Mouse (Mus musculus) myocyte (in vitro differentiated cells): Measurements from ENCODE around the gene Zfr2. TPM values are rescaled to one million over a fixed set of nuclear protein-coding genes. Genes with fewer than 3 reads are reported as not detected.

Experiments
- H3K27me3 ChIP-seq: one replicate; pipeline ENCODE4 v1.6.1; 2011; ENCODE audit not compliant: control insufficient read depth, insufficient read depth, insufficient read length
- H3K36me3 ChIP-seq: one replicate; pipeline ENCODE4 v1.6.1; 2011; ENCODE audit not compliant: control insufficient read depth, insufficient read depth
- H3K4me2 ChIP-seq: one replicate; pipeline ENCODE4 v1.6.1; 2011; ENCODE audit warnings: low read depth, control low read depth
- H3K4me3 ChIP-seq: one replicate; pipeline ENCODE4 v1.5.1; 2011; ENCODE audit warnings: mild to moderate bottlenecking, control low read depth, moderate library complexity
- H3K79me2 ChIP-seq: one replicate; pipeline ENCODE4 v1.6.1; 2011; ENCODE audit not compliant: control insufficient read depth, insufficient read depth
- H3ac ChIP-seq: one replicate; pipeline ENCODE4 v1.6.1; 2011; ENCODE audit not compliant: control insufficient read depth, insufficient read length
- CEBPB ChIP-seq: IDR thresholded peaks from 2 replicates; pipeline ENCODE4 v1.6.1; 2011; ENCODE audit warnings: mild to moderate bottlenecking, moderate library complexity; ENCODE audit not compliant: poor library complexity, insufficient read depth, severe bottlenecking
- E2F4 ChIP-seq: IDR thresholded peaks from one replicate; pipeline ENCODE4 v1.6.1; 2011; ENCODE audit warnings: mild to moderate bottlenecking, control low read depth, moderate library complexity; ENCODE audit not compliant: insufficient read depth
- MAX ChIP-seq: IDR thresholded peaks from one replicate; pipeline ENCODE4 v1.6.1; 2011; ENCODE audit warnings: low read depth, mild to moderate bottlenecking, control low read depth
- MYOD1 ChIP-seq, 3 experiments: IDR thresholded peaks; one replicate each; pipeline ENCODE4 v1.6.1; 2011; ENCODE audit warnings: control low read depth in 2 of 3, low read depth in 2 of 3, mild to moderate bottlenecking in 2 of 3, moderate library complexity in 1 of 3; ENCODE audit not compliant: insufficient read length in 2 of 3, control insufficient read depth in 1 of 3
- MYOG ChIP-seq, 3 experiments: IDR thresholded peaks; one replicate each; pipeline ENCODE4 v1.6.1; 2011; ENCODE audit warnings: control low read depth in 2 of 3, low read depth in 2 of 3, mild to moderate bottlenecking in 2 of 3; ENCODE audit not compliant: insufficient read length in 2 of 3, control insufficient read depth in 1 of 3, insufficient read depth in 1 of 3
- POLR2A ChIP-seq: IDR thresholded peaks from one replicate; pipeline ENCODE4 v1.6.1; 2011; ENCODE audit warnings: low read depth, mild to moderate bottlenecking, control low read depth, moderate library complexity; ENCODE audit not compliant: insufficient read length
- POLR2AphosphoS2 ChIP-seq: IDR thresholded peaks from one replicate; pipeline ENCODE4 v1.6.1; 2011; ENCODE audit warnings: low read depth, control low read depth; ENCODE audit not compliant: insufficient read length
- REST ChIP-seq: IDR thresholded peaks from one replicate; pipeline ENCODE4 v1.6.1; 2011; ENCODE audit warnings: mild to moderate bottlenecking, control low read depth, moderate library complexity; ENCODE audit not compliant: insufficient read depth, insufficient read length
- SRF ChIP-seq: IDR thresholded peaks from one replicate; pipeline ENCODE4 v1.6.1; 2011; ENCODE audit warnings: low read depth; ENCODE audit not compliant: control insufficient read depth, insufficient read length
- TCF12 ChIP-seq: IDR thresholded peaks from one replicate; pipeline ENCODE4 v1.6.1; 2011; ENCODE audit warnings: mild to moderate bottlenecking, control low read depth; ENCODE audit not compliant: poor library complexity, insufficient read depth, severe bottlenecking
- TCF3 ChIP-seq: IDR thresholded peaks from one replicate; pipeline ENCODE4 v1.6.1; 2011; ENCODE audit warnings: low read depth, control low read depth; ENCODE audit not compliant: insufficient read length
- USF1 ChIP-seq: IDR thresholded peaks from one replicate; pipeline ENCODE4 v1.6.1; 2011; ENCODE audit warnings: low read depth, mild to moderate bottlenecking, control low read depth, moderate library complexity
- polyA plus RNA-seq: library from polyadenylated mRNA; unstranded; fragments of >200 nt; fragmentation: generic; extraction: Trizol; gene quantifications from one replicate; pipeline ENCODE4 v1.2.1, GENCODE M21; 2012; ENCODE audit warnings: missing spikeins

The Zfr2 gene
- polyA plus RNA-seq, 1 experiment: 2.3 TPM

- peak; percentile 54 for TF ChIP-seq POLR2AphosphoS2
- no peak for TF ChIP-seq TCF3
- Histone ChIP-seq H3K4me3 (no peak within 1 kb of the TSS), H3K36me3 (no peaks in the 10 kb centered on the region), H3K4me2 (no peak within 1 kb of the TSS), H3K79me2 (no peaks in the 10 kb centered on the region), H3ac (no peak within 1 kb of the TSS), H3K27me3 (peaks cover 18% of the 10 kb centered on the region)
Observed at GRCm38 (mm10) chr10:81252424-81253419, 19.8 kb downstream of the Zfr2 start, which contains the start of gene Matk. Gene Matk (plus strand): TSS chr10:81252935.

GRCm38 (mm10) chr10:81254886-81255285 is 21.9 kb downstream of the Zfr2 start:
- no peak for TF ChIP-seq MYOG (IDR thresholded peaks at IDR 0.05; ENCODE audit: control insufficient read depth in 1 of 3, insufficient read depth in 1 of 3, insufficient read length in 2 of 3, low read depth in 2 of 3)
- TF ChIP-seq E2F4: no peak
- TF ChIP-seq REST: no peak
- TF ChIP-seq TCF12: no peak
- TF ChIP-seq SRF: no peak
- TF ChIP-seq CEBPB: no peak
- no peak for TF ChIP-seq POLR2AphosphoS2
- TF ChIP-seq TCF3: no peak
- TF ChIP-seq MAX: no peak
- no peak for TF ChIP-seq POLR2A
- no peak for TF ChIP-seq MYOD1 (IDR thresholded peaks at IDR 0.05; ENCODE audit: control insufficient read depth in 1 of 3, insufficient read length in 2 of 3, low read depth in 2 of 3)
- no peak for TF ChIP-seq USF1
- H3K27me3 ChIP-seq: peaks cover 30% of the 10 kb centered on the region
- no peak overlapping the region for H3ac ChIP-seq
- no peaks in the 10 kb centered on the region for H3K36me3 ChIP-seq
- no peak overlapping the region for H3K4me2 ChIP-seq
- no peak overlapping the region for H3K4me3 ChIP-seq
- H3K79me2 ChIP-seq: no peaks in the 10 kb centered on the region

GRCm38 (mm10) chr10:81257158-81258039 is 24.4 kb downstream of the Zfr2 start:
- H3K27me3 ChIP-seq: peaks cover 22% of the 10 kb centered on the region
- no peak for TF ChIP-seq SRF
- no peak for TF ChIP-seq CEBPB
- no peak for TF ChIP-seq MAX
- no peak for TF ChIP-seq POLR2A
- peak; percentile 60 for TF ChIP-seq POLR2AphosphoS2
- TF ChIP-seq TCF3: no peak
- TF ChIP-seq MYOD1 (IDR thresholded peaks at IDR 0.05; ENCODE audit: control insufficient read depth in 1 of 3, insufficient read length in 2 of 3, low read depth in 2 of 3): peak in 1 of 3 experiments; percentile 33
- TF ChIP-seq MYOG (IDR thresholded peaks at IDR 0.05; ENCODE audit: control insufficient read depth in 1 of 3, insufficient read depth in 1 of 3, insufficient read length in 2 of 3, low read depth in 2 of 3): peak in 1 of 3 experiments; percentile 39
- no peak for TF ChIP-seq USF1
- TF ChIP-seq REST: no peak
- no peak for TF ChIP-seq TCF12
- TF ChIP-seq E2F4: no peak

GRCm38 (mm10) chr10:81259225-81259884 is 26.4 kb downstream of the Zfr2 start:
- H3K36me3 ChIP-seq: no peaks in the 10 kb centered on the region
- TF ChIP-seq TCF12: no peak
- peak; percentile 46 for TF ChIP-seq POLR2AphosphoS2
- TF ChIP-seq SRF: no peak
- H3K79me2 ChIP-seq: no peaks in the 10 kb centered on the region
- H3K4me3 ChIP-seq: no peak overlapping the region
- no peak overlapping the region for H3K4me2 ChIP-seq
- H3K27me3 ChIP-seq: peaks cover 19% of the 10 kb centered on the region
- H3ac ChIP-seq: no peak overlapping the region

More at GRCm38 (mm10) chr10:81257158-81258039, 24.4 kb downstream of the Zfr2 start:
- Histone ChIP-seq H3K79me2 (no peaks in the 10 kb centered on the region), H3K36me3 (no peaks in the 10 kb centered on the region), H3ac (no peak overlapping the region), H3K4me2 (no peak overlapping the region), H3K4me3 (no peak overlapping the region)
